Mouse (Mus musculus): ENCODE data around the gene Med20.
"Not testable (repeated sequence)": the region's sequence is repeated elsewhere in the genome, so short reads cannot be mapped to it uniquely, and the experiment has no call there.

The Med20 gene

DNA sequence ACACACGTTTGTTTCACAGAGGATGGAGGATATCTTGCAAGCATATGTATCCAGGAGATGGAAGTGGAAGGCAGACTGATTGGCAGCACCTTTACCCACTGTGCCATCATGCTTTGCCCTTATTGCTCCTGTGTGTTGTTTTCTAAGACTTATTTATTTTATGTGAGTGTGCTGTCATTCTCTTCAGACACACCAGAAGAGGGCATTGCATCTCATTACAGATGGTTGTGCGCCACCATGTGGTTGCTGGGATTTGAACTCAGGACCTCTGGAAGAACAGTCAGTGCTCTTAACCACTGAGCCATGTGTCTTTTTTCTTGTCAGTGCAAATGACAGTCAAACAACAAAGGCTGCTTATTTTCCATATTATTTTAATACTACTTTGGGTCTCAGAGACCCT lies 16.4 kb downstream of the Med20 start:
- DNase-seq (ENCODE audit: low read depth, low spot score): no peak

- DNase-seq (ENCODE audit: low read depth, low spot score): peak; percentile 89
Measured at GRCm38 (mm10) chr17:47628851-47629676, 17.7 kb downstream of the Med20 start.

DNA sequence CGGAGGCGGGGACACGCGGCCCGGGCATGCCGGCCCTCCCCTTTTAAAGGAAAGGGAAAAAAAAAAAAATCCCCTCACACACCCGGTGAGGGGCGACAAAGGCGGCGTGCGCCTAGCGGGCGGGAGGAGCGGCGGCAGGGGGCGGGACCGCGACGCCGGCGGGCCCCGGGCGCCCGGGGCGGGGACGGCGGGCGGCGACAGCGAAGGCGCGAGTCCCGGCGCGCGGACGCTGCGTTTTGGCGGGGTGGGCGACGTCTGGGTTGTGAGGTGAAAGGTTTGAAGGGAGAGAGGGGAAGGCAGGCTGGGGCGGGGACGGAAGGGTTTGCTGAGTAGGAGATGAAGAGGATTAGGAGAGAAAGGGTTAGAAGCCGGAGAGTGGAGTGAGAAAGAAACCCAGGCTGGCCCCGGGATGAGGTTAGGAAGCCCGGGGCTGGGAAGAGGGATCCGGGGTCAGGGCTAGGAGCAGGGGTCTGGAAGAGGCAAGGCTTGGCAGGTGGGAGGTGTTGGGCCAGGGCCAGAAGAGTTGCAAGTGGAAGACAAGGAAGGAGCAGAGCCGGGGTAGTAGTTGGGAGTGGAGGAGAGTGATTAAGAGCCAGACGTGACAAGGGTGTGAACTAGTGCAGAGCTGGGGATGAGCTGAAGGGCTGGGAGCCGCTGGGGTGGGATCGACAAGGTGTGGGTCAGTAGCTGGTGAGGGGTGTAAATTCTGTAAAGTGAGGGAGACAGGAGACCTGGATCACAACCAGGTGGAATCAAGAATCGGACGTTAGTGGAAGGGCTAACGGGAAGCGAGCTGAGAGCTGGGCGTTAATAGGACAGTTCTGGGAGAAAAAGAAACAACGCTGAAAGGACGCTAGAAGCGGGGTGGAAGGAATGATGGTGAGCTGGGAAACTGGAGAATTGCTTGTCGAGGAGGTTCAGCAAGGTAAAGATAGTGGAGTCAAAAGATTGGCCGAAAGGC lies 18.6 kb downstream of the Med20 start:
- DNase-seq (ENCODE audit: low read depth, low spot score): no peak

- DNase-seq (ENCODE audit: low read depth, low spot score): no peak
Measured at GRCm38 (mm10) chr17:47630678-47631065, 19.3 kb downstream of the Med20 start, which contains the start of gene Usp49. Usp49 (plus strand) TSS chr17:47630690.

GRCm38 (mm10) chr17:47632181-47632840 lies 20.9 kb downstream of the Med20 start:
- DNase-seq (ENCODE audit: low read depth, low spot score): no peak

GRCm38 (mm10) chr17:47633999-47634770 lies 22.8 kb downstream of the Med20 start:
- DNase-seq (ENCODE audit: low read depth, low spot score): no peak

DNA sequence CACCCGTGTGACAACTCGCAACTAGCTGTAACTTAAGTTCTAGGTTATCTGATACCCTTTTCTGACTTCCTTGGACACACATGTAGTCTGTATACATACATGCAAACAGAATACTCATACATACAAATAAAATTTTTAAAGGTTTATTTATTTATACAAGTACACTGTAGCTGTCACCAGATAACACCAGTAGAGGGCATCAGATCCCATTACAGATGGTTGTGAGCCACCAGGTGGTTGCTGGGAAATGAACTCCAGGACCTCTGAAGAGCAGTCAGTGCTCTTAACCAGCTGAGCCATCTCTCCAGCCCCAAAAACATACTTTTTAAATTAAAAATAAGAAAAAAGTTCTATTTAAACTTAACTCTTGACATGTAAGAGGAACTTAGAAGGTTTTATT lies 31.6 kb downstream of the Med20 start:
- no peak for DNase-seq (ENCODE audit: low read depth, low spot score)

DNA sequence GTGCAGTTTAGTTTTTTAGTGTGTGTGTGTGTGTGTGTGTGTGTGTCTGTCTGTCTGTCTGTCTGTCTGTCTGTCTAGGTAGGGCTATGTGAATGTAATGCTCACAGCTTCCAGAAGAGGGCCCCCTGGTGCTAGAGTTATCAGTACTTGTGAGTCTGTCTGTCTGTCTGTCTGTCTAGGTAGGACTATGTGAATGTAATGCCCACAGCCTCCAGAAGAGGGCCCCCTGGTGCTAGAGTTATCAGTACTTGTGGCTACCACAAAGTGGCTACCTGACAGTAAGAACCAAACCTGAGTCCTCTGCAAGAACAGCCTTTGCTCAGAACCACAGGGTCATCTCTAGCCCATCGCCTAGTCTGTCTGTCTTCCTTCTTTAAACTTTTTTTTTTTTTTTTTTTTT lies 35.3 kb downstream of the Med20 start:
- DNase-seq (ENCODE audit: low read depth, low spot score): no peak

- no peak for DNase-seq (ENCODE audit: low read depth, low spot score)
Measured at GRCm38 (mm10) chr17:47648966-47649365, 37.6 kb downstream of the Med20 start.

- DNase-seq (ENCODE audit: low read depth, low spot score): no peak
Measured at GRCm38 (mm10) chr17:47651953-47652352, 40.6 kb downstream of the Med20 start.

- DNase-seq (ENCODE audit: low read depth, low spot score): not testable (repeated sequence)
Measured at GRCm38 (mm10) chr17:47654346-47654745, 43.0 kb downstream of the Med20 start.

DNA sequence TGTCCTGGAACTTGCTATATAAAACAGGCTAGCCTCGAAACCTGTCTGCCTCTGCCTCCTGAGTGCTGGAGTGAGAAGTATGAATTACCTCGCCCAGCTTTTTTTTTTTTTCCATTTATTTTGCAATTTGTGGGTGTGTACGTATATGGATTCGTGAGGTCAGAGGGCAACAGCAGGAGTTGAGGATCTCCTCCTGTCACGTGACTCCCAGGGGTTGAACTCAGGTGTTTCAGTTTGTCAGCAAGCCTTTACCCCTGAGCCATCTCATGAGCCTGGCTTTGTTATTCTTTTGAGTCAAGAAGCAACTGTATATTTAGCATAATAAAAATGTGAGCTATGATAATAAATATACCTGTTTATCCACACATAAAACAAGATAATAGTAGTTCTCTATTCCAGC lies 44.3 kb downstream of the Med20 start:
- DNase-seq (ENCODE audit: low read depth, low spot score): no peak

GRCm38 (mm10) chr17:47657901-47658300 lies 46.5 kb downstream of the Med20 start:
- no peak for DNase-seq (ENCODE audit: low read depth, low spot score)

- no peak for DNase-seq (ENCODE audit: low read depth, low spot score)
Measured at GRCm38 (mm10) chr17:47658741-47659243, 47.4 kb downstream of the Med20 start.

DNA sequence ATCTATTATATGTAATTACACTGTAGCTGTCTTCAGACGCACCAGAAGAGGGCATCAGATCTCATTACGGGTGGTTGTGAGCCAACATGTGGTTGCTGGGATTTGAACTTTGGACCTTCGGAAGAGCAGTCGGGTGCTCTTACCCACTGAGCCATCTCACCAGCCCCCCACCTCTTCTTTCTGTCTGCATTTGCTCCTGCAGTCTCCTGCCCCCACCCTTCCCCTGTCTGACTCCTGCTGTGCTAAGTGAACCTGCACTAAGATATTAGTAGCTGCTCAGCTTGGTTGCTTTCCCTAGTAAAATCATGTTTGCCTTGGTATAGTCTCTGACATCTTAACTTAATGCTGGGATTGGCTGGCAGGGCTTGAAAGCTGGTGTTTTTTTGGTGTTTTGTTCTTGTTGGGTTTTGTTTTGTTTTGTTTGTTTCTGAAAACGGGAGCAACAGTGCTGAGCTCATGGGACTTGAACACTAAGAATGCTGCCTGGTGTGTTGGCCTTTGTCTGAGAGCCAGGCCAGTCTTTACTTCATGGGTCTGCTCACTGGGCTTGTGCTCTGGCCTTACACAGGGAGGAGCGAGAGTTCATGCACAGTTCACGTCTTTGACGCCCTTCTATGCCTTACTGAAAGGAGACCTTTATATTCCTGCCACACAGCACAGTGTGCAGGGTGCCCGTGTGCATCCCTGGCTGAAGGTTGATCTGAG lies 51.8 kb downstream of the Med20 start:
- no peak for DNase-seq (ENCODE audit: low read depth, low spot score)

DNA sequence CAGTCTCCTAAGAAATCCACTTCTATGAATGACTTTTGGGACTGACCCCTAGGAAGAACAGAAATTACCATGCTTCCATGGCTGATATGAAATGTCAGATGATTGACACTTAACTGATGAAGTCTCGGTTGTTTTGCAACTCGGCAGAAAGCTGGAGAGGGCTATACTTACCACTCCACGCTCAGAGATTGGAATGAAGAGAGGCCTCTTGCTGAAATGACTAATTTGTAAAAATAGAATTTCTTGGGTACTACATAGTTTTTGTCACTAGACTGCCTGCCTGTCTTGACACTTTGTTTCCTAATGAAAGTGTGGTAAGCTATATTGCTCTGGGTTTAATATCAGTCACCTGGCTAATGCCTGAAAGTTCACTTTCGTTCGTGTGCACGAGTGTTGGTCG lies 53.1 kb downstream of the Med20 start:
- no peak for DNase-seq (ENCODE audit: low read depth, low spot score)

DNA sequence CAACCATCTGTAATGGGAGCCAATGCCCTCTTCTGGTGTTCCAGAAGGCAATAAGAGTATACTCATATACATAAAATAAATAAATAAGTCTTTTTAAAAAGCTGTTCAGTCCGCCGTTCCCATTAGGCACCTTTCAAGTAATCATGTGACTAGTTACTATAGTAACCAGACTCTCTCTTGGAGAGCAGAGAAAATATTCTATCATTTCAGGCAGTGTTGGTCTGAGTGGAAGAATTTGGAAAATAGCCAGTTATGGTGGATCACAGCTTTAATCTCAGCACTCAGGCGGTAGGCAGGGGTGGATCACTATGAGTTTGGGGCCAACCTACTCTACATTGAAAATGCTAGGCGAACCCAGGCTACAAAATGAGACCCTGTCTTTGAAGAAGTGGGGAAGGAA lies 57.8 kb downstream of the Med20 start:
- DNase-seq (ENCODE audit: low read depth, low spot score): no peak

GRCm38 (mm10) chr17:47671988-47672310 lies 60.6 kb downstream of the Med20 start:
- DNase-seq (ENCODE audit: low read depth, low spot score): no peak

GRCm38 (mm10) chr17:47672311-47673111 lies 61.1 kb downstream of the Med20 start:
- DNase-seq (ENCODE audit: low read depth, low spot score): no peak
